Mouse (Mus musculus) small intestine, adult 2 months (tissue): Measurements from ENCODE around the gene Gm45208.
A peak's percentile ranks its signal among the peaks of the same experiment; 100 is the strongest.

Experiments
- CTCF ChIP-seq: fragments of 200-500 bp; IDR thresholded peaks from 2 replicates; pipeline ENCODE4 v1.5.1; 2012; ENCODE audit warnings: low read depth, mild to moderate bottlenecking, control low read depth, inconsistent platforms, low read length, moderate library complexity, mixed read lengths; ENCODE audit not compliant: insufficient replicate concordance, insufficient read length; ENCODE audit errors: extremely low read depth
- POLR2A ChIP-seq: fragments of 200-500 bp; IDR thresholded peaks from 2 replicates; pipeline ENCODE4 v1.6.1; 2012; ENCODE audit warnings: low read depth, mild to moderate bottlenecking, control low read depth, inconsistent platforms, low read length, moderate library complexity

DNA sequence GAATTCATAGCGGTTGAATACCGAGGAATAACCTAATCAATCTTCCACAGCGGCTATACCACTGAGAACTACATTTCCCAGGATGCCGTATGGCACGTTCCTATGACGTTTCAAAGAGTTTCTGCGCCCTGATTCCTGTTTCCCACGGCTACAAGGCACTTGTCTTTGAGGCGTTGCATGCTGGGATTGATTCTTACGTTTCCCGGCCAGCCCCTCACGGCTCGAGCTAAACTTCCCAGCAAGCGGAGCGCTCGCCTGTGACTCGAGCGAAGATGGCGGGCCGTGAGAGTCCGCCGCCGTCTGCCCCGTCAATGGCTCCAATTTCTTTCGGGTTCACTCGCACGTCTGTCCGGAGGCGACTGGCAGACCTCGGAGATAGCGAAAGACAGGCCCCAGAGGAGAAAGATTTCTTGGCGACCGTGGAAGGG, 25.1 kb upstream of the Gm45208 start, which contains the start of gene Gpkow:
- TF ChIP-seq CTCF = no peak
- peak; percentile 69 for TF ChIP-seq POLR2A
